Mouse (Mus musculus): ENCODE results near the gene Fndc3b. TPM values are rescaled to one million over a fixed set of nuclear protein-coding genes. Genes with fewer than 3 reads are reported as not detected.

The Fndc3b gene
- polyA plus RNA-seq, 1 experiment from 2014 or later: 39.5 TPM

DNA sequence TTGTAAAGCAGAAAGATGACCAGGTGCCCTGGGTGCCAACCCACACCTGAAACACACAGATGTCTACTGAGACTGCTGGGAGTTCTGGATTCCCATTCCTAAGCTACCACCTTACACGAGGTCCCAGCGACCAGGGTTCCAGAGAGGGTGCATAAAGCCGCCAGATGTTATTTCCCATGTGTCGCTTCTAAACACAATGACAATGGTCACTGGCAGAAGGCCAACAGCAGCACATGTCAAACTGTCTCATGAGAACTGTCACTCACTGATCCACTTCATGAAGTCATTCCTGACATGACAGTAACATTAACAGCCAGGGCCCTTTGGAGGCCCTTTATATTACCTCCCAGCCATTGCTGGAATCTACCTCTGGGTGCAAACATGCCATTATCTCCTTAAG lies 110.9 kb downstream of the Fndc3b start:
- H3K4me1 ChIP-seq: peaks cover 40% of the 10 kb centered on the region
- no peak overlapping the region for H3K9ac ChIP-seq
- H3K4me2 ChIP-seq: no peak overlapping the region
- no peaks in the 10 kb centered on the region for H3K9me3 ChIP-seq
- H3K27ac ChIP-seq: peak overlapping the region; percentile 13; the same call in 1 of the 2 replicates
- no peak overlapping the region for H3K4me3 ChIP-seq
- H3K36me3 ChIP-seq: no peaks in the 10 kb centered on the region
- no peaks in the 10 kb centered on the region for H3K27me3 ChIP-seq
- no peak for ATAC-seq (ENCODE audit: insufficient number of reproducible peaks, low FRiP score, low TSS enrichment, low read depth)
- WGBS: 60% methylated on average over 4 of the region's 4 CpGs

GRCm38 (mm10) chr3:27598437-27599382 lies 112.4 kb downstream of the Fndc3b start:
- 74% methylated on average over 11 of the region's 11 CpGs for WGBS
- peaks cover 32% of the 10 kb centered on the region for H3K4me1 ChIP-seq
- no peaks in the 10 kb centered on the region for H3K36me3 ChIP-seq
- no peaks in the 10 kb centered on the region for H3K27me3 ChIP-seq
- no peaks in the 10 kb centered on the region for H3K9me3 ChIP-seq
- no peak overlapping the region for H3K4me2 ChIP-seq
- 0 out of 2 replicates have a peak, but pooled peaks have one; percentile 35 for ATAC-seq (ENCODE audit: insufficient number of reproducible peaks, low FRiP score, low TSS enrichment, low read depth)
- H3K9ac ChIP-seq: no peak overlapping the region
- H3K27ac ChIP-seq: no peak overlapping the region
- H3K4me3 ChIP-seq: no peak overlapping the region

DNA sequence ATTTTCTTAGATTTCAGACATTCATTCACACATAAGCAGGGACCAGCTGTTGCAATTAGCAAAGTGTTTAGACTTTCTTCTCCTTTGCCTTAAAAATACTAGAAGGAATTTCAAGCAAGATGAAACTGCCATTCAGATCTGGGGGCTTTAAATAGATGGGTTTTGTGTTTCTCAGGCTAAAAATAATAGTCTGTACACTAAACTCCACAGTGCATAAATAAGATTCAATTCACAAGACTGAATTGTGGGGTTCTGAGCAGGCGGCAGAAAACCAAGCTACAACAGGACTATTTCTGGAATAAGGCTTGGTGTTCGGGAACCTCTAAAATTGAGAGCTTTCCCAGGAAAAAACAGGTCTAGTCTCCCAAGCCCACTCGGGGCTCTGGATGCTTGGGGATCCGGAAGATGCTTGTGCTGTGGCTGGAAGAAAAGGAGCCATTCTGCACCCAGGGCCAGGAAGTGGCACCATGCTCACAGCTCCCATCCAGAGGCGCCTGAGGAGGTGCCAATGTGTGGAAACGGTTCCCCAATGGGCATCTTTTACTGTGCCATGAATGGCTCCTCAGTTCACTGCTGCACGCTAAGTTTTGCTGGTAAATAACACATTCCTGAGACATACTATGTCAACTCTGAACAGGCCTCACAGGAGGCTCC lies 117.5 kb downstream of the Fndc3b start:
- WGBS: 68% methylated on average over 7 of the region's 7 CpGs

GRCm38 (mm10) chr3:27592728-27593484 lies 118.2 kb downstream of the Fndc3b start:
- WGBS: 89% methylated on average over 11 of the region's 11 CpGs
- Histone ChIP-seq H3K27ac (peak overlapping the region; percentile 67), H3K9me3 (no peaks in the 10 kb centered on the region), H3K27me3 (no peaks in the 10 kb centered on the region), H3K9ac (no peak overlapping the region), H3K4me1 (peaks cover 22% of the 10 kb centered on the region), H3K4me3 (no peak overlapping the region), H3K4me2 (no peak overlapping the region), H3K36me3 (no peaks in the 10 kb centered on the region; the same call in 1 of the 2 replicates)
- no peak for ATAC-seq (ENCODE audit: insufficient number of reproducible peaks, low FRiP score, low TSS enrichment, low read depth)

More for the DNA sequence above, 117.5 kb downstream of the Fndc3b start:
- H3K27ac ChIP-seq: peak overlapping the region; percentile 67
- H3K4me3 ChIP-seq: no peak overlapping the region
- no peak overlapping the region for H3K9ac ChIP-seq
- H3K4me1 ChIP-seq: peaks cover 20% of the 10 kb centered on the region
- H3K4me2 ChIP-seq: no peak overlapping the region
- peak; percentile 66 for ATAC-seq (ENCODE audit: insufficient number of reproducible peaks, low FRiP score, low TSS enrichment, low read depth)
- H3K9me3 ChIP-seq: no peaks in the 10 kb centered on the region
- H3K36me3 ChIP-seq: no peaks in the 10 kb centered on the region; the same call in 1 of the 2 replicates
- no peaks in the 10 kb centered on the region for H3K27me3 ChIP-seq

DNA sequence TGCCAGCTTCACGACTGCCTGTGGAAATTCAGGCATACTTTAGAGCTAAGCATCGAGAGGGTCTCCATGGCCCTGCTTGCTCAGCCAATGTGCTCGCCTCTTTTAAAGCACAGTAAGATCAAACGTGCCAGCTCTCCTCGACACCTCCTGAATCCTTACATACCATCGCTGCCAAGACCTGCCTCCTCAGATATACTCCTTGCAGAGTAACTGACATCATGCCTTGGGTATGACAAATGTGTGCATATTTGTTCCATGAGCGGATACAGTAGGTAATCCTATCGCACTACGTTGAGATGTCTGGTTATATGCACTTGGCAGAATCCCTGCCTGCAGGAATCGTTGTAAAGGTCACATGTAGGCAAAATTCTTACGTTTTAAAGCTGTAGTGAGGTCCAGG lies 120.3 kb downstream of the Fndc3b start:
- Histone ChIP-seq H3K27me3 (no peaks in the 10 kb centered on the region), H3K36me3 (no peaks in the 10 kb centered on the region; the same call in 1 of the 2 replicates), H3K9ac (no peak overlapping the region), H3K4me3 (no peak overlapping the region), H3K27ac (no peak overlapping the region; the same call in 1 of the 2 replicates), H3K4me1 (peaks cover 27% of the 10 kb centered on the region), H3K4me2 (no peak overlapping the region), H3K9me3 (no peaks in the 10 kb centered on the region)
- no peak for ATAC-seq (ENCODE audit: insufficient number of reproducible peaks, low FRiP score, low TSS enrichment, low read depth)
- 51% methylated on average over 11 of the region's 11 CpGs for WGBS

- Histone ChIP-seq H3K4me3 (no peak overlapping the region), H3K4me2 (no peak overlapping the region), H3K9me3 (no peaks in the 10 kb centered on the region), H3K36me3 (no peaks in the 10 kb centered on the region; the same call in 1 of the 2 replicates), H3K27ac (no peak overlapping the region), H3K4me1 (peaks cover 29% of the 10 kb centered on the region), H3K9ac (no peak overlapping the region), H3K27me3 (no peaks in the 10 kb centered on the region)
- WGBS: 88% methylated on average over 3 of the region's 3 CpGs
- no peak for ATAC-seq (ENCODE audit: insufficient number of reproducible peaks, low FRiP score, low TSS enrichment, low read depth)
These were observed 121.8 kb downstream of the Fndc3b start for GRCm38 (mm10) chr3:27589305-27589704.

DNA sequence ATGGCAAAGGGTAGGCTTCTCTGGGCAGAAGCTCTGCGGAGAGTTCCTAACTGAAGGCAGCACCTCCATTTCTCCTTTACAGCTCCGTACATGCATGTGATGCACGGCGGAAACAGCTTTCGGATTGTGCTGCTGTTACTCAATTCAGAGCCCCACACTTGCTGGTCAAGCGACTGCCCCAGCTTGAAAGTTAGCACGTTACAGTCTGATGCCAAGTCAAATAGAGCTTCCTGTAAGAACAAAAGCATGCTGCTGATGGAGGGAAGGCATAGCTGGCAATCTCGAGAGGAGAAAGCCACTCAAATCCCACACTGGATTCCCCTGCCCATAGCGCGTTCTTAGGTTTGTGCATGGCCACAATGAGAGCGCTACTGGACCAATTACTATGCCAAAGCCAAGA lies 122.5 kb downstream of the Fndc3b start:
- Histone ChIP-seq H3K36me3 (no peaks in the 10 kb centered on the region; the same call in 1 of the 2 replicates), H3K27ac (no peak overlapping the region), H3K4me3 (no peak overlapping the region), H3K9me3 (no peaks in the 10 kb centered on the region), H3K27me3 (no peaks in the 10 kb centered on the region), H3K4me2 (no peak overlapping the region), H3K4me1 (peaks cover 29% of the 10 kb centered on the region), H3K9ac (no peak overlapping the region)
- WGBS: 94% methylated on average over 11 of the region's 11 CpGs
- ATAC-seq (ENCODE audit: insufficient number of reproducible peaks, low FRiP score, low TSS enrichment, low read depth): no peak

DNA sequence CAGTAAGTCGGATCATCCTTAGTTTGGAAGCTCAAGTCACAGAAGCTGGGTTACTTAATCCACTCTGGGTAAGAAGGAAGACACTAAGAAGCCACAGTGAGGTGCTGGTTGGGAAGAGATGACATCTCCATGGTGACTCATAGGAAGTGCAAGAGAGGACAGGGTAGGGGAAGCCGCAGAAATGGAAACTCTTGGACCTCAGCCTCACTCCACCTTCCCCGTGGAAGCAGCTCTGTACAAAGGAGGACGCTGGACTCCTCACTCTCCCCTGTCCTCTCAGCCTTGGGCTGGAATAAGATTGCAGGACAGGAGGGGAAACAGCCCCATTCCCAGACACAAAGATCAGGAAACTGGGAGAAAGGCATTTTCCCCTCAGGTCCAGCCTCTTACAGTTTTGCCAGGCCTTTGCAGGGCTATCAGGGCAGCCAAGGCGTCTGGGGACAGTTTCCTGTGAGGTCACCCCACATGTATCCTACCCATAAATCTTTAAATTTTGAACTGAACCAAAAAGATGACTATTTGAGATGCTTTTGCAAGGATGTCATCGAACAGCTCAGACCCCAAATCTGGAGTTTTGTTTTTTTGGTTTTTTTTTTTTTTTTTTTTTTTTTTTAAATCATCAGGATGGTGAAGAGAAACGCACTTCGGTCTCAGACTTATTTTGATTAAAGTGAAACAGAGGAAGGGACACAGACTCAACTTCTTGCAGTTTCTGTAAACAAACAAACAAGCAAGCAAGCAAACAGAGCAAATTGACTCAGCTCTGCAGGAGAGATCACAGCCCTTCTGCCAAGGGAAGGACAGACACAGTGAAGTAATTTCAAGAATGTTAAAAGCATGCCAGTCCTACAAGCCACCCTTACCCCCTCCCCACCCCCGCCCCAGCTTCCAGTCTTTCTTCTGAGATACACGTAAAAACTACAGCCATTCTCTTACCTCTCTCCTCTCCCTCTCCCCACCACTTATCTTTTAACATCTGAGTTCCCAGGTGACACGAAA lies 126.2 kb downstream of the Fndc3b start:
- Histone ChIP-seq H3K4me2 (no peak overlapping the region), H3K4me3 (no peak overlapping the region), H3K27me3 (no peaks in the 10 kb centered on the region), H3K4me1 (peaks cover 27% of the 10 kb centered on the region), H3K27ac (peak overlapping the region; percentile 54), H3K36me3 (no peaks in the 10 kb centered on the region), H3K9me3 (no peaks in the 10 kb centered on the region), H3K9ac (no peak overlapping the region)
- ATAC-seq (ENCODE audit: insufficient number of reproducible peaks, low FRiP score, low TSS enrichment, low read depth): peak; percentile 58; the same call in 1 of the 2 replicates
- WGBS: 38% methylated on average over 11 of the region's 11 CpGs

DNA sequence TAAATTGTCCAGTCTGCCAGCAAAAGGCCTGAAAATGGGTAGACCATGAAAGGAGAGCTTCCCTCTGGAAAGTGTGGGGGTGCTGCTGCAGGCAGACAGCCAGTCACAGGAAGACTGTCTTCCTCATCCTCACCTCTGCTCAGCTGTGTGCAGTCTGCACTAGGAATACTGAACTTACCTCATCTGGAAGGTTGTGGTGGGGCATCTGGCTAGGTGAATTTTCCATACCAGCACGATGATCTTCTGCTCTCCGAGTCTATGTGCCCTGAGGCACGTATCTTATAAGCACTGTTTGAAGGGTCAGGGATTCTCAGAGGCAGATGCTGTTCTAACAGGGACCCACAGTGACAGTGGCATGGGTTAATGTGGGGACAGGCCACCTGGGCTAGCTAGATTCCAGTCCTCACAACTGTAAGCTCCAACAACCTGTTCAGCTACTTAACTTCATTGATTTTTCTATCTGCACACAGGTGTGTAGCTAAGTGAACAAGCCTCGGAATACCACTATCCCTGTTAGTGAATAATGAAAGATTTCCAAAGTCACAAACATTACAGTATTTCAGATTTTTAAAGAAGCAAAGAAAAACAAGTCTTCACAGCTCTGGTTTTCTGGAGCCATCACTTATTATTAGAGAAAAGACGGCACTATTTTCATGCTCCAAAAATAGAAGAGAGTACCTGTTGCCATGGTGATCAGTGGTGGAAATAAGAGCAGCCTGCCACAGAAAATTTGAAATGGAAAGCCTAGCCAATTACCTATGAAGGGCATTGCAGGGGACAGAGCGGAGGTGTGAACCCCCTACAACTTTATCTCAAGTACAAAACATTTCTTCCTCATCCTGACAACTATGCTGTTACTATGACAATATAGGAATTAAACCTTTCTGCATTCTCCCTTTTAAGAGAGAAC lies 128.9 kb downstream of the Fndc3b start:
- ATAC-seq (ENCODE audit: insufficient number of reproducible peaks, low FRiP score, low TSS enrichment, low read depth): no peak
- no peak overlapping the region for H3K4me2 ChIP-seq
- no peaks in the 10 kb centered on the region for H3K9me3 ChIP-seq
- H3K27ac ChIP-seq: 0 out of 2 replicates have a peak overlapping the region, but pooled peaks have one; percentile 4
- no peak overlapping the region for H3K9ac ChIP-seq
- no peaks in the 10 kb centered on the region for H3K36me3 ChIP-seq
- no peak overlapping the region for H3K4me3 ChIP-seq
- 59% methylated on average over 6 of the region's 6 CpGs for WGBS
- H3K27me3 ChIP-seq: no peaks in the 10 kb centered on the region
- H3K4me1 ChIP-seq: peaks cover 32% of the 10 kb centered on the region

DNA sequence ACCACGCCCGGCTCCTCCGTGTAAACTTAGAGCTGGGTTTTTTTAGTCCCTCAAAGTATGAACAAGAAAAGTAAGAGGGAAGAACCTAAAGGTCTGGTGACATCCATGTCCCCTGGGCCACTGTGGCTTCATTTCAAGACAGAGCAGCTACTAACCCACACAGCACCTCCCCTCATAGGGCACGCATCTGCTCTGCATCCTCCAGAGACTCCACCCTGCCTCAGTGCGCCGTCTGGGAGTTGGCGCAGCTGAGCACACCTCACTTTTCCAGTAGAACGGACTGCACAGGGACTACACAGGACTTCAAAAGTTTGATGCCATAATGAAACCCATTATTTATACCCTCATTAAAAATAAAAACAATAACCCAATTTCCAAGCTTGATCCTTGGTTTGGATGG lies 130.2 kb downstream of the Fndc3b start:
- H3K27ac ChIP-seq: no peak overlapping the region
- H3K27me3 ChIP-seq: no peaks in the 10 kb centered on the region
- H3K4me3 ChIP-seq: no peak overlapping the region
- no peak for ATAC-seq (ENCODE audit: insufficient number of reproducible peaks, low FRiP score, low TSS enrichment, low read depth)
- 86% methylated on average over 8 of the region's 8 CpGs for WGBS
- H3K4me2 ChIP-seq: no peak overlapping the region
- H3K9me3 ChIP-seq: no peaks in the 10 kb centered on the region
- no peak overlapping the region for H3K9ac ChIP-seq
- H3K4me1 ChIP-seq: peaks cover 32% of the 10 kb centered on the region
- no peaks in the 10 kb centered on the region for H3K36me3 ChIP-seq
